Mouse (Mus musculus) G1E (cell line): ENCODE measurements around the gene Bcl2l14. TPM values are rescaled to one million over a fixed set of nuclear protein-coding genes. Genes with fewer than 3 reads are reported as not detected.

ENCODE experiments used
- ATAC-seq: 2 replicates; pipeline ENCODE4 v1.8.0; 2016; ENCODE audit warnings: mild to moderate bottlenecking; ENCODE audit not compliant: insufficient number of reproducible peaks, poor library complexity, low FRiP score, severe bottlenecking; ENCODE audit errors: extremely low read depth
- DNase-seq: peaks from one replicate; pipeline ENCODE4 v3.0.0; 2012; ENCODE audit warnings: low spot score
- H3K27me3 ChIP-seq: 2 replicates; pipeline ENCODE4 v1.6.1; 2012; ENCODE audit warnings: mild to moderate bottlenecking, low read length, inconsistent platforms; ENCODE audit not compliant: insufficient read depth
- H3K36me3 ChIP-seq: replicated peaks from 2 replicates; pipeline ENCODE3; 2012; ENCODE audit warnings: mild to moderate bottlenecking, inconsistent platforms
- H3K4me1 ChIP-seq: 2 replicates; pipeline ENCODE4 v1.6.1; 2012; ENCODE audit warnings: low read depth, low read length, inconsistent platforms, mixed read lengths; ENCODE audit not compliant: insufficient read depth
- H3K4me3 ChIP-seq: 2 replicates; pipeline ENCODE4 v1.5.1; 2012; ENCODE audit warnings: low read depth, mild to moderate bottlenecking, inconsistent platforms, low read length, moderate library complexity, mixed read lengths
- H3K9me3 ChIP-seq: replicated peaks from 2 replicates; pipeline ENCODE4 v1.6.1; 2012; ENCODE audit warnings: inconsistent platforms
- CTCF ChIP-seq: IDR thresholded peaks from 2 replicates; pipeline ENCODE4 v1.5.1; 2012; ENCODE audit warnings: low read depth, low read length, inconsistent platforms, mixed read lengths
- GATA1 ChIP-seq: IDR thresholded peaks from 2 replicates; pipeline ENCODE4 v1.6.1; 2012; ENCODE audit warnings: borderline replicate concordance, low read length, inconsistent platforms, mixed read lengths
- GATA2 ChIP-seq: IDR thresholded peaks from 2 replicates; pipeline ENCODE4 v1.6.1; 2012; ENCODE audit warnings: low read depth, low read length, inconsistent platforms, borderline replicate concordance
- POLR2AphosphoS5 ChIP-seq: IDR thresholded peaks from 2 replicates; pipeline ENCODE4 v1.6.1; 2012; ENCODE audit warnings: low read depth, low read length, inconsistent platforms; ENCODE audit not compliant: insufficient replicate concordance
- TAL1 ChIP-seq: conservative IDR thresholded peaks from 2 replicates; pipeline ENCODE4 v1.6.1; 2012; ENCODE audit warnings: low read depth, low read length, inconsistent platforms, mixed read lengths
- polyA plus RNA-seq: library from polyadenylated mRNA; stranded (reverse); fragments of >175 nt; gene quantifications from 2 replicates; pipeline ENCODE4 v1.2.3, GENCODE M21; 2012
- total RNA-seq, 2 experiments: library from RNA; stranded (forward) in 1 of 2; stranded (reverse) in 1 of 2; fragments of 200-1000 nt in 1 of 2; fragments of >200 nt in 1 of 2; fragmentation: Nextera tagmentation in 1 of 2; gene quantifications; 2 replicates each; pipeline ENCODE4 v1.2.3; 2014 to 2017

The Bcl2l14 gene
- total and polyA plus RNA-seq, 3 experiments, result 0.71 TPM; not detected in 2

DNA sequence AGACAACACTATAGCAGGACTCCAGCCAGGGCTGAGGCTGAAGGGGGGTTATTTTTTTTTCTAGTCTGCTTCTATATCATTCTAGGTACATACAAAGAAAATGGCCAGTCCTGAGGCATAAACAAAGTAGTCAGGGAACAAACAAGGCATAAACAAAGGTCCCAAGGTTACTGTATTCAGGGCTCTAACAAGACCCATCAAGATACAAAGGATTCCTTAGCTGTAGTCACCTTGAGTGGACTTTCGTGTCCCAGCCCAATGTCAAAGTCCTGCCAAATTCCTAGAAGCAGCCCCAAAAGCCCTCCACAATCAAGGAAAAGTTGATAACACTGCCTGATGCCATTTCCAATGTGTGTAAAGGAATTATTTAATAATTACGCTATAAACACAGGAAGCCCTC, 5.3 kb upstream of the Bcl2l14 start:
- no peak for DNase-seq
- no peaks in the 10 kb centered on the region for H3K9me3 ChIP-seq
- peaks cover 6% of the 10 kb centered on the region; the same call in 1 of the 2 replicates for H3K27me3 ChIP-seq
- no peaks in the 10 kb centered on the region for H3K4me1 ChIP-seq
- H3K36me3 ChIP-seq, result no peaks in the 10 kb centered on the region
- H3K4me3 ChIP-seq, result no peak overlapping the region
- no peak for ATAC-seq
- TF ChIP-seq GATA1 (no peak), GATA2 (no peak), POLR2AphosphoS5 (no peak), CTCF (no peak), TAL1 (no peak)

DNA sequence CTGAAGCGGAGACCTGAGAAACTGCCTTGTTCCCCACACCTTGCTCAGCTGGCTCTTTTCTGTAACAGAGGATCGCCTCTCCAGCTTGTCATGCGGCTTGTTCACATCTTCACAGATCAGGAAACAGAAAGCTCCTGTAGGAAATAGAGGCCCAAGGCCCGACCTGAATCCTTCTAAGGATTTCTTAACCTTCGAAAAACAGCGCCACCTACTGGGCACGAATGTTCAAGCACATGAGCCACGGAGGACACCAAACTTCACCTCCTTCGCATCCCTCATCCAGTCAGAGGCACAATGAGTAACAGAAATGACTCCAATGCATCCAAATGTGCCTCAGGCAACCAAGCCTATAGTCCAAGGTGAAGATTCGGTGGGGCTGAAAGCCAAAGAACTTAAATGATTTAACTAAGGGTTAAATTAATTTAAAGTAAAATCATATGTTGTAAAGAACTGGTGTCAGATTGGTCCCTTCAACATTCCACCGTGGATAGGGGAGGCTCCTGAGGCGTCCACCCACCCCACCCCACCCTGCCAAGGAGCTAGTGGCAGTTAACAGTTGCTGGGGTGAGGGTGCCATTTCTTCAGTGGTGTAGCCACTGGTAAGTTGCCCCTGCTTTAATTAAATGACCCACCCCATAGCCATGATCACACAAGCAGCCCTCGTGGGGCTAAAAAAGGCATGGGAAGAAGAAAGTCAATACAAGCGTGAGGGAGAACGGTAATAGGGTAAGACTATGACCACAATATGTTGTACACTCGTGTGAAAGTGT, 7.0 kb downstream of the Bcl2l14 start:
- H3K4me1 ChIP-seq, result no peaks in the 10 kb centered on the region
- no peak for ATAC-seq

DNA sequence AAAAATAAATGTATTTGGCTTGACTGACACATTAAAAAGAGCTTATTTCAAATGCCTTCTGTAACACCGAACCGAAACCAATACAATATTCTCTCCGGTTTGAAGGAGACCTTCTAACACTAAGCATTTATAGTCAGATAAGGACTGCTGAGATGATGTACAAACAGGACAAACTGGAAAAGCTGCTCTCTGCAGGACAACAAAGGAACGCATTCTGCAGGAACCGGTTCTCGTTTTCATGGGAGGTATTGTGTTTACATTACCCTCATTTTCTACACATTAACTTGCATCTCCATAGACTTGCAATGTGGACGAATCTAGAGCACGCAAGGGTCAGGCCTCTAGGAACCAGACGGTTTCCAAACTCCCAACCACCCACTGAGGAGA, 7.6 kb downstream of the Bcl2l14 start:
- ATAC-seq, result no peak
- H3K36me3 ChIP-seq, result no peaks in the 10 kb centered on the region
- no peak for DNase-seq
- H3K4me1 ChIP-seq, result no peaks in the 10 kb centered on the region
- TF ChIP-seq GATA1, result no peak
- TF ChIP-seq GATA2, result no peak
- TF ChIP-seq POLR2AphosphoS5, result no peak
- TF ChIP-seq CTCF, result no peak
- no peak for TF ChIP-seq TAL1
- no peaks in the 10 kb centered on the region for H3K9me3 ChIP-seq
- peaks cover 20% of the 10 kb centered on the region; the same call in 1 of the 2 replicates for H3K27me3 ChIP-seq
- H3K4me3 ChIP-seq, result no peak overlapping the region

More for the DNA sequence above, 7.0 kb downstream of the Bcl2l14 start:
- Histone ChIP-seq H3K9me3 (no peaks in the 10 kb centered on the region; the same call in 1 of the 2 replicates), H3K36me3 (no peaks in the 10 kb centered on the region), H3K27me3 (peaks cover 20% of the 10 kb centered on the region; the same call in 1 of the 2 replicates), H3K4me3 (no peak overlapping the region)
- peak; percentile 25 for DNase-seq
- TF ChIP-seq GATA2 (no peak), CTCF (peak; percentile 46; the same call in 1 of the 2 replicates), GATA1 (no peak), POLR2AphosphoS5 (no peak)

DNA sequence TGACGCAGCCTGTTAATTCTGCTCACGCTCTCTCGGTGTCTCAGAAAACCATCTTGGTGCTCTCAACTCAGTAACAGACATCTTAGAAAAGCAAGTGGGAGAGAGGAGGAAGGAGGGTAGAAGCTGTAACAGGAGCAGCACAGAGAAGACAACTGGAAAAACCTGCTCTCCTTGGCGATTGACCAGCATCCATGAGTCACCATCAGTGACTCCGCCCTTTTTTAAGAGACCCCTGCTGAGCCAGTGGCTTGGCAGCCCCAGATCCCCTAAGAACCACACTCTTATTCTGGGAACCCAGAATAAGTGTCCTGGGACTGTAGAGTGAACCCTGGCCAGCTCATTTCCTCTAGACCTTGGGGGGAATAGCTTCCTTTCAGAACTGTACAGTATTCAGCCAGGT, 11.1 kb downstream of the Bcl2l14 start:
- no peaks in the 10 kb centered on the region for H3K4me1 ChIP-seq
- H3K27me3 ChIP-seq, result peaks cover 24% of the 10 kb centered on the region; the same call in 1 of the 2 replicates
- DNase-seq (no peak), ATAC-seq (no peak)
- no peak for TF ChIP-seq GATA2
- TF ChIP-seq CTCF, result no peak
- TF ChIP-seq GATA1, result no peak
- no peak for TF ChIP-seq TAL1
- TF ChIP-seq POLR2AphosphoS5, result no peak
- no peaks in the 10 kb centered on the region for H3K9me3 ChIP-seq
- H3K36me3 ChIP-seq, result no peaks in the 10 kb centered on the region
- no peak overlapping the region for H3K4me3 ChIP-seq

DNA sequence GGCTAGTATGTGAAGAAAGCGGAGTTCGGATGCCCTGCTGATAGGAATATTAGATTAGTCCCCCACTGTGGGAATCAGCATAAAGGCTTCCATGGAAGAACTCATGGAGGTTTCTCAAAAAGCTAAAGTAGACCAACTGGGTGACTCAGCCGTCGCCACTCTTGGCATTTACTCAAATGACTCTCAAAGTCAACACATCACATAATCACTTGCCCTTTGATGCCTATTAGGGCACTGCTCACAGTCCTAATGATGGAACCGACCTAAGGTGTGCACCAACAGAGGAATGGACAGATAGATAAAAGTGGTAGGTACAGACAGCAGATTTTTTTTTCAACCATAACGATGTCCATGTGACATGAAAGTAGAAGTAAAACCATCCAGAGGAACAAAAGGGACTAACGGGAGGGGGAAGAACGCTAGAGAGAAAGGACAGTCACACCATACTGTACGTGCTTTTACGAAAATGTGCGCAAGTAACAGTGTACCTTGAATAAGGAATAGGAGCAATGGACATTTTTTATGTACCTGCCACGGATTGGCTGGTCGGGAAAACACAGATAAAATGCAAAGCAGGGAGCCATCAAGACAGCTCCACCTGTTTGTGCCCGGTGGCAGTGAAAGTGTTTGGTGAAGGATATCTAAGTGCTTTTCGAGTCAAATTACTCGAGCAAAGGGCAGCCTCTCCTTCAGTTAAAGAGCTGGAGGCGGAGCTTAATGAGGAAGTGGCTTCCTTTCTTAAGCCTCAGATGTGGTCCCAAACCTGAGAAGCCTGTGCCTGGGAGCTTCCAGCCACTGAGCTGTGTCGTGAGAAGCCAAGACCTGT, 17.8 kb downstream of the Bcl2l14 start:
- H3K4me1 ChIP-seq, result peaks cover 7% of the 10 kb centered on the region; the same call in 1 of the 2 replicates
- TF ChIP-seq GATA2 (no peak), POLR2AphosphoS5 (no peak), TAL1 (no peak), CTCF (no peak), GATA1 (no peak)
- ATAC-seq (peak; percentile 15; the same call in 1 of the 2 replicates), DNase-seq (no peak)
- H3K4me3 ChIP-seq, result no peak overlapping the region
- no peaks in the 10 kb centered on the region for H3K9me3 ChIP-seq
- no peaks in the 10 kb centered on the region for H3K36me3 ChIP-seq
- H3K27me3 ChIP-seq, result peaks cover 33% of the 10 kb centered on the region

DNA sequence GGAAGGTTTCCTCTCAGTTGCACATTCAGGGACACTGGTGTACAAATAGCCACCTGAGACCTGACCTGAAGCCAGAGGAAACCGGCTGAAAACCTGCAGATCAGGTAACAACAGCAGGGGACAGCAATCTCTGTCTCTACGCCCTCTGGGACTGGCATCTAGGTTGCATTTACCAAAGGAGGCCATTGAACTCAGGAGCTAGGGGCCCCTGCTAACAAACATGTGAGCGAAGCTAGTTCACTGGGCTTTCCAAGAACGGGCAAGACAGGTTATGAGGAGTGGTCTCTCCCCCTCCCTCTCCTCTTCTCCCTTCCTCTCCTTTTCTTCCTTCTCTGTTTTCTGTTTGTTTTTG, 18.4 kb downstream of the Bcl2l14 start:
- H3K36me3 ChIP-seq, result no peaks in the 10 kb centered on the region
- H3K4me1 ChIP-seq, result peaks cover 7% of the 10 kb centered on the region; the same call in 1 of the 2 replicates
- ATAC-seq (no peak), DNase-seq (no peak)
- TF ChIP-seq TAL1, result no peak
- no peak for TF ChIP-seq GATA1
- TF ChIP-seq CTCF, result no peak
- TF ChIP-seq GATA2, result no peak
- no peak for TF ChIP-seq POLR2AphosphoS5
- H3K27me3 ChIP-seq, result peaks cover 37% of the 10 kb centered on the region
- H3K9me3 ChIP-seq, result no peaks in the 10 kb centered on the region
- H3K4me3 ChIP-seq, result no peak overlapping the region
